10 mouse cellular contexts compared by ENCODE assay signal in genomic region chrX:52648910-52649785, GRCm38 (mm10). TPM values are rescaled to one million over a fixed set of nuclear protein-coding genes. Genes with fewer than 3 reads are reported as not detected.
DNase-seq lines count a peak whose midpoint lies in the region; ATAC-seq and TF ChIP-seq lines count a peak whose summit lies in the region.
"Had no signal": no experiment of that assay in that cellular context is flagged by ENCODE, and none has a peak within 500 bp of the region (broad histone marks: within the 10 kb centered on the region; RNA-seq: fewer than 3 reads in every experiment).

No protein-coding gene starts in this region.

- 39% methylated on average over 19 of the region's 19 CpGs for WGBS in heart, postnatal 0 days
- WGBS in embryonic facial prominence, embryonic 12.5 days = 23% methylated on average over 19 of the region's 19 CpGs
- 29% methylated on average over 19 of the region's 19 CpGs for WGBS in hindbrain, embryonic 16.5 days

- no peaks in the 10 kb centered on the region for H3K4me1 ChIP-seq in heart, postnatal 0 days (ENCODE audit: control insufficient read depth, insufficient read depth)
- H3K4me1 ChIP-seq in embryonic facial prominence, embryonic 12.5 days = 0 out of 2 replicates have a peak, but pooled peaks cover 3% of the 10 kb centered on the region
- no peaks in the 10 kb centered on the region; the same call in 1 of the 2 replicates for H3K4me1 ChIP-seq in hindbrain, embryonic 16.5 days (ENCODE audit: control insufficient read depth, insufficient read depth, low read depth, low read length)

- peak overlapping the region; percentile 46 for H3K4me2 ChIP-seq in heart, postnatal 0 days (ENCODE audit: low read depth, low read length)
- H3K4me2 ChIP-seq in embryonic facial prominence, embryonic 12.5 days (replicated peaks) = peak overlapping the region; percentile 37
- H3K4me2 ChIP-seq in hindbrain, embryonic 16.5 days (ENCODE audit: low read length) = peak overlapping the region; percentile 31

- no peaks in the 10 kb centered on the region for H3K9me3 ChIP-seq in heart, postnatal 0 days (replicated peaks; ENCODE audit: control insufficient read depth, low read length)
- no peaks in the 10 kb centered on the region for H3K9me3 ChIP-seq in embryonic facial prominence, embryonic 12.5 days
- H3K9me3 ChIP-seq in hindbrain, embryonic 16.5 days (ENCODE audit: control insufficient read depth, low read length) = no peaks in the 10 kb centered on the region

- H3K9ac ChIP-seq in heart, postnatal 0 days (replicated peaks; ENCODE audit: low read depth, low read length) = 0 out of 2 replicates have a peak overlapping the region, but pooled peaks have one; percentile 10
- H3K9ac ChIP-seq in embryonic facial prominence, embryonic 12.5 days = no peak overlapping the region
- no peak overlapping the region for H3K9ac ChIP-seq in hindbrain, embryonic 16.5 days (ENCODE audit: low read depth, low read length)

- no peak for TF ChIP-seq CTCF in heart, postnatal 0 days (IDR thresholded peaks at IDR 0.05; ENCODE audit: low read depth)

- no peaks in the 10 kb centered on the region for H3K27me3 ChIP-seq in heart, postnatal 0 days (ENCODE audit: control insufficient read depth, insufficient read depth, low read length)
- H3K27me3 ChIP-seq in embryonic facial prominence, embryonic 12.5 days = no peaks in the 10 kb centered on the region
- no peaks in the 10 kb centered on the region for H3K27me3 ChIP-seq in hindbrain, embryonic 16.5 days (replicated peaks; ENCODE audit: control insufficient read depth, insufficient read depth, low read length)

- no peak for TF ChIP-seq EP300 in heart, postnatal 0 days (IDR thresholded peaks at IDR 0.05; ENCODE audit: low read depth)

- DNase-seq in heart, postnatal 0 days (ENCODE audit: low spot score) = no peak
- DNase-seq in heart, adult 11 months = no peak
- DNase-seq in neural tube, embryonic 10.5 days (ENCODE audit: extremely low spot score, low spot score) = peak; percentile 41
- no peak for DNase-seq in gastrocnemius, adult 18-20 months (ENCODE audit: low spot score)
- no peak for DNase-seq in layer of hippocampus, postnatal 25 days (ENCODE audit: extremely low spot score in 1 of 2, low spot score in 1 of 2)
- no peak for DNase-seq in cerebellum, adult 9-10 months
- DNase-seq: adrenal gland, adult 2 months; right cerebral cortex, postnatal 4 days had no signal

- no peak overlapping the region for H3K27ac ChIP-seq in heart, postnatal 0 days (ENCODE audit: low read depth)
- H3K27ac ChIP-seq in embryonic facial prominence, embryonic 12.5 days = peak overlapping the region; percentile 74; the same call in 1 of the 2 replicates
- no peak overlapping the region for H3K27ac ChIP-seq in hindbrain, embryonic 16.5 days (ENCODE audit: low read depth, low read length)

- ATAC-seq in heart, postnatal 0 days (ENCODE audit: insufficient read depth, low read depth) = no peak
- no peak for ATAC-seq in embryonic facial prominence, embryonic 12.5 days (ENCODE audit: insufficient number of reproducible peaks, insufficient read depth, low FRiP score, low TSS enrichment)
- ATAC-seq in hindbrain, embryonic 16.5 days = no peak

- no peaks in the 10 kb centered on the region for H3K36me3 ChIP-seq in heart, postnatal 0 days (replicated peaks; ENCODE audit: control insufficient read depth, insufficient read depth, low read length)
- H3K36me3 ChIP-seq in embryonic facial prominence, embryonic 12.5 days = no peaks in the 10 kb centered on the region
- no peaks in the 10 kb centered on the region for H3K36me3 ChIP-seq in hindbrain, embryonic 16.5 days (ENCODE audit: control insufficient read depth, insufficient read depth, low read length)

- no peak overlapping the region; the same call in 1 of the 2 replicates for H3K4me3 ChIP-seq in heart, postnatal 0 days (ENCODE audit: low read depth, low read length)
- H3K4me3 ChIP-seq in embryonic facial prominence, embryonic 12.5 days = no peak overlapping the region
- no peak overlapping the region for H3K4me3 ChIP-seq in hindbrain, embryonic 16.5 days (ENCODE audit: low read length)

RNA-seq across cellular contexts. Expression of gene Gpc3, which starts 35.4 kb away (rescaled TPM):
- 45.1 and 64.9 TPM in 2 replicates for total RNA-seq in heart, postnatal 0 days (2014; rRNA removed; ENCODE audit: low replicate concordance)
- polyA plus RNA-seq in heart, postnatal 0 days (2015; fragmentation: Nextera tagmentation; extraction: Ambion mirVana) = 140 and 147 TPM in 2 replicates
- 863 and 926 TPM in 2 replicates for polyA plus RNA-seq in embryonic facial prominence, embryonic 12.5 days (2016; fragmentation: Nextera tagmentation; extraction: Ambion mirVana)
- polyA plus RNA-seq in hindbrain, embryonic 16.5 days (2015; fragmentation: Nextera tagmentation; extraction: Ambion mirVana) = 78.2 and 93.5 TPM in 2 replicates
- total RNA-seq in gastrocnemius, adult 18-20 months (2021) = 1 to 10 TPM; 5.1 to 8.2 TPM
- 1 to 10 TPM; 3.4 to 7.1 TPM for total RNA-seq in layer of hippocampus, postnatal 25 days (2021)
